Mouse (Mus musculus): ENCODE measurements around the gene 2900092C05Rik. TPM values are rescaled to one million over a fixed set of nuclear protein-coding genes. Genes with fewer than 3 reads are reported as not detected.

2900092C05Rik gene
- not detected for total RNA-seq (2021)

DNA sequence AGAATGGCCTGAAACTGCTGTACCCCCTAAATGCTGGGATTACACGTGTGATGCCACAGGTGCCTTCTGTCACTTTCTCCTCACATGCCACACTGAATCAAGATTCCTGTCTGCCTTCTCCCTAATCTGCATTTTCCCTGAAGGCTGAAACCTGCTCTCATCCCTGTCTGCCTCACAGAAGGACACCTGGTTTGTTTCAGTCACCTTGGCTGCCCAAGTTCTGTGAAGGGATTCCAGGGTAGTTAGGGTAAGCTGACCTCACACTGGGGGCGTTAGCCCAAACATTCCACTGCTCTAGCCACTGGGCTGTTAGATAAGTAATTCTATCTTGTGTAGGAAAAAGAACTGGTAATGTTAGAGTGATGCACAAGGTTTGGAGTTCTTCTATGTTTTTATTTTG is at the start of gene 2900092C05Rik:
Gene 2900092C05Rik, plus strand, starts transcription at position 301 of the 400 bp plus-strand sequence.
- DNase-seq (ENCODE audit: low spot score in 2 of 2), result no peak
- intact Hi-C loops (cut with DNase I), result no loop called here

GRCm38 (mm10) chr7:12478158-12479008 is 33.9 kb upstream of the 2900092C05Rik start, which contains the start of gene Zfp606:
Zfp606 (plus strand) TSS chr7:12478293.
- DNase-seq (ENCODE audit: low spot score in 2 of 2), result peak; percentile 87
- intact Hi-C loops (cut with DNase I), result loop anchor here (5.0 kb wide), 1 partner anchor 51 kb away; no protein-coding TSS in a partner anchor

DNA sequence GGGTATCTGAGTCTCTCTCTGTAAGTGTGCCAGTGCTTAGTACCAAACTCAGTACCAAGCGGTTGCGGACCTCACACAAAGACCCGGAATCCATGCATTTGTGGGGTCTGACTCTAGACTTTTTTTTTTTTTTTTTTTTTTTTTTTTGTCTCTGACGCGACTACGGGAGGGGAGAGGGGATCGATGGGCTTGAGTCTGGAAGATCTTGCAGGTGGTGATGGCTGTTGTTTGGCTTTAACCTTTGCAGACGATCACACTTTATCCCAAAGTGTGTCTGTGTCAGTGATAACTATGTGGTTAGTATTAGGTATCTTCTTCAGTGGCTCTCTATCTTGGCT is 33.3 kb upstream of the 2900092C05Rik start:
- DNase-seq (ENCODE audit: low spot score in 2 of 2), result no peak
- intact Hi-C loops (cut with DNase I), result loop anchor here (5.0 kb wide), 1 partner anchor 52 kb away; no protein-coding TSS in a partner anchor

DNA sequence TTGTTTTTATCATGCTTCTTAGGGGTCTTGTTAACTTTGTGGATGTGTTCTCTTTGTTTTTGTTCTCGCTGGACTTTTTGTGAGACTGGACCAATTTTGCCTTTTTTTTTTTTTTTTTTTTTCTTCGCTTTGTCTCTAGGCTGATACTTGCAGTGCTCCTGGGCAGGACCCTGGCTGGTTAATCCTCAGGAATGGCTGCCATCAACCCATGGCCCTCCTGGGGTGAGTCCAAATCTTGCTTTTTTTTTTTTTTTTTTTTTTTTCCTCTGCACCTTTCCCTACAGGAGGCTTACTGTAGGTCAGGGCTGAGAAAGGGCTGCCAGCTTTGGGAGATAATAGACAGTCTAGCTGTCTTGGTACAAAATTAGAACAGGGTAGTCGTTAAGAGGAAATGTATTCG is 32.8 kb upstream of the 2900092C05Rik start:
- intact Hi-C loops (cut with DNase I), result loop anchor here (5.0 kb wide), 1 partner anchor 52 kb away; no protein-coding TSS in a partner anchor
- DNase-seq (ENCODE audit: low spot score in 2 of 2), result no peak

DNA sequence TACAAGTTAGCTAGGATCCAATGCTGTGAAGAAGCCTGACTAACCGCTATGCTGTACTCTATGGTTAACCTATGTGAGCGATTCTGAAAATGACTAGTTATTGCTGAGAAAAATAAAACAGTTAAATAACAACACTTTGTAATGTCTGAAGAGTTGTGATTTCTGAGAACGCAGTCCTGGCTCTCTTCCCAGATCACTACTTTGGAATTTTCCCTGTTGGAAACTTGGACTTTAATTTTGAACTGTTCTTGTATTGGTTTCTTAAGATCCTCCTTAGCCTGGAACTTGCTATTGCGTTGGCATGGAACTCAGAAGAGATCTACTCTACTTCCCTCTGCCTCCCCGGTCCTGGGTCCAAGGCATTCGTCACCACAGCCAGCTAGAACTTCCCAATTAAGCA is 28.5 kb upstream of the 2900092C05Rik start:
- intact Hi-C loops (cut with DNase I), result loop anchor here (10.0 kb wide), 1 partner anchor 321 kb away; the partner anchor contains the start of gene Zscan18

GRCm38 (mm10) chr7:12485956-12486355 is 26.4 kb upstream of the 2900092C05Rik start:
- no peak for DNase-seq (ENCODE audit: low spot score in 2 of 2)

More for the DNA sequence above, 28.5 kb upstream of the 2900092C05Rik start:
- DNase-seq (ENCODE audit: low spot score in 2 of 2), result no peak

GRCm38 (mm10) chr7:12486691-12487090 is 25.6 kb upstream of the 2900092C05Rik start:
- DNase-seq (ENCODE audit: low spot score in 2 of 2), result no peak

More at GRCm38 (mm10) chr7:12485956-12486355, 26.4 kb upstream of the 2900092C05Rik start:
- intact Hi-C loops (cut with DNase I), result loop anchor here (10.0 kb wide), 1 partner anchor 319 kb away; the partner anchor contains the start of gene Zscan18

GRCm38 (mm10) chr7:12510913-12511312 is 1.4 kb upstream of the 2900092C05Rik start:
- intact Hi-C loops (cut with DNase I), result no loop called here
- no peak for DNase-seq (ENCODE audit: low spot score in 2 of 2)

More at GRCm38 (mm10) chr7:12486691-12487090, 25.6 kb upstream of the 2900092C05Rik start:
- intact Hi-C loops (cut with DNase I), result loop anchor here (10.0 kb wide), 1 partner anchor 318 kb away; the partner anchor contains the start of gene Zscan18

Other genes with a start within 250 kb of the 2900092C05Rik start
- gene Vmn1r81, start 244.2 kb upstream of the 2900092C05Rik start, total RNA-seq (2021), result not detected
- gene Vmn1r82, start 212.1 kb upstream of the 2900092C05Rik start, total RNA-seq (2021), result not detected
- not detected for gene Vmn1r83, start 183.0 kb upstream of the 2900092C05Rik start, total RNA-seq (2021)
- not detected for gene Vmn1r84, start 143.2 kb upstream of the 2900092C05Rik start, total RNA-seq (2021)
- 1 to 10 TPM; 7.6 to 7.7 TPM for gene Zfp551, start 89.8 kb upstream of the 2900092C05Rik start, total RNA-seq (2021)
- 10 to 100 TPM; 11.1 to 16.0 TPM for gene Zfp606, start 34.2 kb upstream of the 2900092C05Rik start, total RNA-seq (2021)
- gene Vmn2r53, start 96.3 kb downstream of the 2900092C05Rik start, total RNA-seq (2021), result under 1 TPM; 0.02 to 0.11 TPM
- gene Vmn2r54, start 127.8 kb downstream of the 2900092C05Rik start, total RNA-seq (2021), result not detected
- gene Vmn2r55, start 172.5 kb downstream of the 2900092C05Rik start, total RNA-seq (2021), result not detected
- gene Vmn2r56, start 222.5 kb downstream of the 2900092C05Rik start, total RNA-seq (2021), result under 1 TPM in 1 of 2 experiments, not detected in 1; 0.05 TPM

Measured in left cerebral cortex, postnatal 36 days (tissue).